Mouse (Mus musculus) cerebral cortex, adult 2 months (tissue): ENCODE results near the gene Gm5152.

Experiments used
- WGBS: fragments of 180-500 bp; shearing (Covaris S2); methylation state at CpG from one replicate; pipeline ENCODE4 v1.1.7; 2018; 5-methylcytosine and 5-hydroxymethylcytosine counted together

The Gm5152 gene

GRCm38 (mm10) chr5:10246426-10246825, at the start of gene Gm5152:
Gm5152 (minus strand) TSS chr5:10246526.
- WGBS: no CpG with 5 or more reads among the region's 1 CpGs

- WGBS: 93% methylated on average over 1 of the region's 1 CpGs
Observed at GRCm38 (mm10) chr5:10254768-10255167, 8.4 kb upstream of the Gm5152 start.

GRCm38 (mm10) chr5:10240436-10240835, 5.9 kb downstream of the Gm5152 start:
- WGBS: 89% methylated on average over 3 of the region's 3 CpGs

GRCm38 (mm10) chr5:10203067-10203466, 43.3 kb downstream of the Gm5152 start:
- 81% methylated on average over 1 of the region's 1 CpGs for WGBS

- 80% methylated on average over 1 of the region's 1 CpGs for WGBS
Observed at GRCm38 (mm10) chr5:10196880-10197279, 49.4 kb downstream of the Gm5152 start.
